Mouse (Mus musculus) olfactory bulb, adult 2 months (tissue): ENCODE measurements at regions not wholly inside any gene's neighbourhood (a gene's known extent, or its start where the extent isn't known, plus 50 kb on each side); places are given as distances from the start of the nearest gene placed in this dataset.

ENCODE experiments used
- CTCF ChIP-seq: fragments of 200-500 bp; IDR thresholded peaks from 2 replicates; pipeline ENCODE4 v1.5.1; 2012; ENCODE audit warnings: low read depth, mild to moderate bottlenecking, low read length, moderate library complexity; ENCODE audit not compliant: insufficient read depth
- POLR2A ChIP-seq: fragments of 200-500 bp; IDR thresholded peaks from 2 replicates; pipeline ENCODE4 v1.6.1; 2012; ENCODE audit warnings: mild to moderate bottlenecking, low read depth, low read length, moderate library complexity; ENCODE audit not compliant: insufficient read depth

DNA sequence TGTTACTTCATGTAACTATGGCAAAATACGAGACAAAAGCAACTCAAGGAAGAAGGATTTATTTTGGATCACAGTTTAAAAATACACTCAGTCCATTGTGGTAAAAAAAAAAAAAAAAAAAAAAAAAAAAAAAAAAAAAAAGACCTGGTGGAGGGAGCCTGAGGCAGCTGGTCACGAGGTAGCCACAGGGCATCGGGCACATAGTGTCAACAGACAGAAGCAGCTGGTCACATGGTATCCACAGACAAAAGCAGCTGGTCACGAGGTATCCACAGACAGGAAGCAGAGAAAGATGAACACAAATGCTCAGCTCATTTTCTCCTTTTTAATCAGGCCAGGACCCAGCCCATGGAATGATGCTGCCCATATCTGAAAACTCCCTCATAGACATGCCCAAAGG, 142.5 kb downstream of the Kcnk1 start:
- TF ChIP-seq POLR2A: no peak
- TF ChIP-seq CTCF: no peak
